Mouse (Mus musculus): ENCODE measurements at regions not wholly inside any gene's neighbourhood (a gene's known extent, or its start where the extent isn't known, plus 50 kb on each side); places are given as distances from the start of the nearest gene placed in this dataset.
"Not testable (repeated sequence)": the region's sequence is repeated elsewhere in the genome, so short reads cannot be mapped to it uniquely, and the experiment has no call there.

DNA sequence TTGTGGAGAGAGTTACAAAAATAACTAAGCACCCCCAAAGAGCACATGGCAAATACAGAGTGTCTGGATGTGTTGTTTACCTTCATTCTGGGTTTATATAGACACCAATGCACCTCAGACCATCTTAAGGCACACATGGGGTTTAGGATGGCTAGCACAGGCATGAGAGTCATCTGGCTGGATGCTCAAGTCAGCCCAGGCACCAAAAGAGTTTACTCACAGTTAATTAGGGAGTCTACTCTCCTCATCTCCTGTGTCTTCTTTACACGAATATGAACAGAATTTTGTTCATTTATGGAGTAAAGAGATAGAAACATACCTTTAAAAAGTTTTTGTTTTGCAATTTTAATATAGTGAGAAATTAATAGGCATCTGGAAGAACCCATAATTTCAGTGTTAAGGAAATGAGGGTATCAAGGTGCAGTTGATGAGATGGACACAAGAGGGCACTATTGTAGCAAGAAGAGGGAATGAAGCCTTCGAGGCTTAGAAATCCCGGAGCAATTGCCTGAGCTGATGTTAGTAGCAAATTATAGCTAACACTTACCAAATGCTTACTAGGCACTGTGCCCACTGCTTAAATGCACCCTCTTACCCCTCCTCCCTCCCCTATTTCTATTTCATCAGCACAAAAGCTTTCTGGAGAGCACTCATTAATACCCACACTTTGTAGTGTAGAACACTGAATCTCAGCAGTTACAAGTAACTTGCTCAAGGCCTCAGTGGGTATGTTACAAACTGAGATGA lies 174.6 kb downstream of the Eepd1 start:
- peak; percentile 9 for DNase-seq

DNA sequence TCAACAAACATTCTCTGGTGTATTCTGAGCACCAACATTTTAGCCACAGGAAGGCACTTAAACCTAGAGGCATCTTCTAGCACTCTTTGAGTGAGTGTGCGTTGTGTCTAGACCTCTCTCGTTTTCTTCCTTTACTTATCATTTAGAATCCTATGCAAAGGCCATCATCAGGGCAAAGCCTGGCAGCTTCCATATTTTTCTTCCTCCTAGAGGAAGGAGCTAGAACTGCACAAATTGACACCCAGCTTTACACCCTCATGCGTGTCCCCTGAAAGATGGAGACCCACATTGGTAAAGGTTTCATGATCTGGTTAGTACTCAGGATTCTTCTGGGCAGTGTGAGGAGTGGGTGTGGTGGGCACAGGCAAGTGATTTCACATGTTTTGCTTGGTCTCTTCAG lies 175.2 kb downstream of the Eepd1 start:
- DNase-seq: no peak

DNA sequence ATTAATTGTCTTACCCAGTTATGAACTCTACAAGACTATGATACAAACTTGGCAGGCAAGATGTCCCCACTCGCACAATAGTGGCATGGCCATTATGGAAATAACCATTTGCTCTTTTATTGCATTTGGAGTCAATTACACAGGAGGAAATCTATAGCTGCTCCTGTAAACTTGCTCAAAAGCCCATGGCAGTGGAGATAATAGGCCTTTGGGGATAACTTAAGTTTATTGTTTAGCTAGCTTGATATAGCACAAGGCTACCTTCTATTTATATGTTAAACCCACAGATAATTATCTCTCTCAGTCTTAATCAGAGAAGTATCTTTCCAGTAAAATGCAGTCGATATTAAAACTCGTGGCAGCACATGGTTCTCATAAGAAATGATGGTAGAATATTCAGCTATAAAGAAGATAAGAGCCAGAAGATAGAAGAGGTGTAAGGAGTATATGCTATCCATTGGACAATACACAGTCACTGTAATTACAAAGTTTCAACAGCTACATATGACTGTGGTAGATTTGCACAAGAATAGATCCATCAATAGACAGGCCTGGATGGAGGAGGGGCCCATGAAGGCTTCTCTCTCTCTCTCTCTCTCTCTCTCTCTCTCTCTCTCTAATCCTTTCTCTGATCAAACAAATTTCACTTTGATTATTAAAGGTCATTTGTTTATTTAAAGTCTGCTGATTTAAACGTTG lies 202.4 kb downstream of the Eepd1 start:
- no peak for DNase-seq

GRCm38 (mm10) chr9:25693632-25694031 lies 212.3 kb downstream of the Eepd1 start:
- no peak for DNase-seq

GRCm38 (mm10) chr9:25695018-25695417 lies 213.7 kb downstream of the Eepd1 start:
- DNase-seq: no peak

- no peak for DNase-seq
These were observed 232.3 kb downstream of the Eepd1 start for GRCm38 (mm10) chr9:25713636-25714035.

DNA sequence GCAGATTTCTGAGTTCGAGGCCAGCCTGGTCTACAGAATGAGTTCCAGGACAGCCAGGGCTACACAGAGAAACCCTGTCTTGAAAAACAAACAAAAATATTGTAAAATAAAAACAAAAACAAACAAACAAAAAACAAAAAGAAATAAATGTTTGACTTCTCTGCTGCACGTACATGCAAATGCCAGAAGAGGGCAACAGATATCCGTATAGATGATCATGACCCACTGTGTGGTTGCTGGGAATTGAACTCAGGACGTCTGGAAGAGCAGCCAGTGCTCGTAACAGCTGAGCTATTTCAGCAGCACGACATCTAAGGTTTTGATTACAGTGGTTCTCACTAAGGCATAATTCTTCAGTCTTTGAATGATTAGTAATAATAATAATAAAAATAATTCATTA lies 262.8 kb downstream of the Eepd1 start:
- no peak for DNase-seq

GRCm38 (mm10) chr9:25751138-25751537 lies 269.8 kb downstream of the Eepd1 start:
- no peak for DNase-seq

DNA sequence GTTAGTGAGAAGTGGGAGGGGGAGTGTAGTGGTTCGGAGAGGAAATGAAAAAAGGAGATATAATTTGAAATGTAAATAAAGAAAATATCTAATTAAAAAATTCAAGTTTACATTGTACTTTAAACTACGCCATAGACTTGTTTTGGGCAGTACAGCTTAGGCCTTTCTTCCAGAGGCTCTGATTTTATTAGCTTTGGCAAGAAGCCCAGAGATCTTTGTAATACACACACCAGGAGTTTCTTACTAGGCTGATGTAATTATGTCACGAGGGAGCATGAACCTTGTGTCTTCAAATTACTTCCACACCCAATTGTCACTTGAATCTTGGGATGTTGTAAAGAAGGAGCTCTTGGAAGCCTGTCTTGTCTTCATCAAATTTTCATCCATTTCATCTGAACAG lies 292.6 kb downstream of the Eepd1 start:
- no peak for DNase-seq

DNA sequence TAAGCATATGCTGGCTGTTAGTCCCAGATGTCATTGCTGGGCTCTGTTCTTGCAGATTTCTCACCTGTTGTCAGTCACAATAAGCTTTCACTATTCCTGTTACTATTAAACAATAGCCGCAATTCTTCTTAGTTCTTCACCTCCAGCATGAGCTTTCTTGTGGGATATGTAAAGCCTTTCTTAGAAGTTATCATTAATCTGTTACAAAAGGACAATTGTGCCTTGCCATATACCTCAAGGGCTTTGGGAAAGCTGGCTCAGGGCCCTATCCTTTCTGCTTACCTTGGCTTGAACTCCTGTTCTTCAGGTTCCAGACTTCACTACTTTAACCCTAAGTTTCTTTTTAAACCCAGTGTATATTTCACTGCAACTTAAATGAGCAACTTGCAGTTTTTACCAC lies 301.3 kb downstream of the Eepd1 start:
- DNase-seq: no peak

DNA sequence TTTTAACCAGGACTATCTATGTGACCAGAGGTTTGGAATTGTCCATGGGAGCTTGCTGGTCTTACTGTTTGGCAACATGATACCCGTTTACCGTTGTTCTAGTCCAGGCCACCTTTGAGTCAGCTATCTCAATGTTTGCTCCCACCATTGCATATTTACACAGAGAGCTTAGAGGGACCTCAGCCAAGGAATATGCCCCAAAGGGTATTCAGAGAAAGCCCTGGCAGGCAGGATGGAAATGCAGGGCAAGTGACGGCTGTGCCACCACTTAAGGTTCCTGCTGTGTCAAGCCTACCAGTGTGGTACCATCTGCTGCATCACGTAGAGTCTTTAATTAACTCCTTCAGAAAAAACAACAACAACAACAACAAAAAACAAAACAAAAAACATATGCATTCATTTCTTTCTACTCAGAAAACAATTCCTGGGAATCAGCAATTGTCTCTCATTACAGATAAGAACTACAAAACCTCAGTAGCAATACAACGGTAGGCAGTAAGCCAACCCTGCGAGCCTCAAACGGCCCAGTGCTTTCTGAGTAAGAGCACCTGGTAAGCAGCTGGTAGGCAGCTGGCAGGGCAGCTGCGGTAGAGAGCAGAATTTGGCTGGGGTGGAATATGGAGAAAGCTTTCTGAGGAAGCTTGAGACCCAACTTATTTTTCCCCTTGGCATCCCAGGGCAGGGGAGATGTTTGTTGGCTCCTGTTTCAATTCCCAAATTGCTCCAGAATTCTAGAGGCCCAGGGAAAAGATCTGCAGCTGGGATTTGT lies 314.0 kb downstream of the Eepd1 start:
- DNase-seq: no peak

DNA sequence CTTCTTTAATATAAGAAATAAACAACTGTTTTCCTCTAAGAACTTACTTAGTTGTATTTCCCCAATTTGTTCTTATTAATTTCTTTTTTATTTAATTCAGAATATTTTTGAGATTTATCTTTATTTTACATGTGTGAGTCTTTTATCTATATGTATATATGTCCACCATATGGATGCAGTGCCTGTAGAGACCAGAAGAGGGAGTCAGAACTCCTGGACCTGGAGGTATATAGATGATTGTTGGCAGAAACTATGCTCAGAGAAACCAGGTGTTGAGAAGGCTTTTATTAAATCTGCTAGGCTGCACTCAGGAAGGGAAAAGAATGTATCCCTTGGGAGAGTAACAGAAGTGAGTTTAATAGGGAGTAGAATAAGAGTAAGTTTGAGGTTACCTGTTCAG lies 328.2 kb downstream of the Eepd1 start:
- no peak for DNase-seq

DNA sequence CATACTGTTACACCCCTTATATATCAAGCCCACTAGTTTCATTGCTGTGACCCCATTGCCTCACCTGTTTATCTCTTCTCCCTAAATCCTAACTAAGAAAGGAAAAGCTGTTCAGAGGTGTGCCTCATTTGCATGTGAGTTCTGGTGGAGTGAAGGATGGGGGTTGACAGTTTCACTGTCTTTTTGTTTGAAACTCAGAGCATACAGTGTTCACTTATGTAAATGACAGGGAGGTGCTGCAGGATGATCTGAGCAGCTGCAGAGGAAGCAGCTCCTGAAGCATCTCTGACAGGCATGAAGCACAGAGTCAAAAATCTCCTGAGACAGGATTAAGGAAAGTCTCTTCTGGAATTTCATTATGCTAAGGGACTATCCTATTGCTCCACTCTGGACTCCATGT lies 351.9 kb downstream of the Eepd1 start:
- no peak for DNase-seq

- not testable (repeated sequence) for DNase-seq
These were observed 368.6 kb downstream of the Eepd1 start for GRCm38 (mm10) chr9:25849914-25850313.

GRCm38 (mm10) chr9:25850608-25851007 lies 369.3 kb downstream of the Eepd1 start:
- DNase-seq: not testable (repeated sequence)

- DNase-seq: no peak
These were observed 373.2 kb downstream of the Eepd1 start for GRCm38 (mm10) chr9:25854545-25854944.

GRCm38 (mm10) chr9:25870260-25870659 lies 388.9 kb downstream of the Eepd1 start:
- no peak for DNase-seq

DNA sequence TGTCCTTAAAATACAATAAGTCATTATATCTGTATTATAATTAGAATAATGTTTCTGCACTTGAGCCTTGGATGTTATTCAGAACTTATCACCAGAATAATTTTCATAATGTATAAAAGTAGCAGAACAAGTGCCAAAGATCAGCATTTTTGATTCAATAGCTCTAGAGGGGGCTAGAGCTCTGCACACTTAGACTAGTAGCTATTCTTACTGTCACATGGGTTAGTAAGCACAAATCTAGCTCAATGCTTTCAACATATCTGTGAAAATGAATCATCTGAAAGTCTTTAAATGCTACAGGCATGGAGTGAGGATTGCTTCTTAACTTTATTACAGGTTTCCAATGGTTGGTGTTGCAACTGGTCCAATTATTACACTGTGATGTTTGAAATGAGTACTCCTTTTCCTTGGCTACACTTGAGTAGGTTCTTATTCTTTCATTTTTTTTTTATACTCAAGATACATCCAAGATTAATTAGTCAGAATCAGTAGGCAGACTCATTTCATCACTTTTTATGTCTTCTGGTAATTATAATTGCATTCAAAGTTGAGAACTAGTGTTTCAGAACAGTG lies 415.1 kb downstream of the Eepd1 start:
- DNase-seq: no peak

Measured in thymus, postnatal 14 days (tissue).